Mouse (Mus musculus) NIH3T3 (cell line): ENCODE data around the gene Plg.

Source experiments
- DNase-seq: peaks from one replicate; pipeline ENCODE4 v3.0.0-alpha.2; 2012; ENCODE audit warnings: low read depth

Gene Plg

GRCm38 (mm10) chr17:12385049-12385794, 6.8 kb downstream of the Plg start:
- no peak for DNase-seq

GRCm38 (mm10) chr17:12387781-12388180, 9.4 kb downstream of the Plg start:
- no peak for DNase-seq

- no peak for DNase-seq
These were observed 9.8 kb downstream of the Plg start for GRCm38 (mm10) chr17:12388239-12388638.

GRCm38 (mm10) chr17:12396163-12396677, 17.8 kb downstream of the Plg start:
- DNase-seq: no peak

DNA sequence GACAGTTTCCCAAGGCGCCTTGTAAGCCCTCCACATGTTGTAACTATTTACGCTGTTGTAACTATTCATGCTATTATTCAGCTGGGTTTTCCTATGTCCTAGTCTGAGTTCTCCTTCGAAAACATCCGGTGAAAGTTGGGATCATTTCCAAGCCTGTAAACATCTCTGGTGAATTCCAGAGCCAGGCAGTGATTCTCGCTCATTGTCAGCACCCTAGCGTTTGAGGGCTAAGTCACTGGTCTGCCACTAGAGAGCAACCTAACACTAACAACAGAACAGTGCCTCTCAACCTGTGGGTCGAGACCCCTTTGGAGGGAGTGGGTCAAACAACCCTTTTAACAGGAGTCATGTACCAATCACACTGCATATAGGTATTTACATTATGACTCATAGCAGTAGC, 25.0 kb downstream of the Plg start:
- no peak for DNase-seq

DNA sequence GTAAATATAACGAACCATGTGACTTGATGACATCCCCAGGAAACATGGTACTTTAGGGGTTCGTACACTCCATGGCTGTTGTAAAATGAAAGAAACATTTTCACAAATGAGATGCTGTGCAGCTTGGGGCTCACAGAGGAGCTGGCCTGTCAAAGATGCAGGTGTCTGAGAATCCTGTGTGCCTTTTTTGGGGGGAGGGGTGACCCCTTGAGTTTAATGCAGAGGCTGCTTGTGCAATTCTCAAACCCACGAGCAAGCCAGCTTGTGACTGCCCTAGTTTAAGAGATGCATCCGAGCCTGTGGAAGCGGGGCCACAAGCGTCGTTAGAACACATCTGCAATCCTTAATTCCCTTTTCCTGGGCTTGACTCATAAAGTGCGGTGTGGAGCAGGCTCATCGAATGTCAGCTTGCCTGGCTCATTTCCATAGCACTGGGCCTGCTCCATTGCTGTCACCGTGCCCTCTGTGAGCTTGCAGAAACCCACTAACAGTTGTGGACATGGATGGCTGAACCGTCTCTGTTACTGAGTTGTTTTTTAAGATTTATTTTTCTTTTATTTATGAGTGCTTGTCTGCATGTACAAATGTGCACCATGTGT, 31.0 kb downstream of the Plg start:
- DNase-seq: no peak

DNA sequence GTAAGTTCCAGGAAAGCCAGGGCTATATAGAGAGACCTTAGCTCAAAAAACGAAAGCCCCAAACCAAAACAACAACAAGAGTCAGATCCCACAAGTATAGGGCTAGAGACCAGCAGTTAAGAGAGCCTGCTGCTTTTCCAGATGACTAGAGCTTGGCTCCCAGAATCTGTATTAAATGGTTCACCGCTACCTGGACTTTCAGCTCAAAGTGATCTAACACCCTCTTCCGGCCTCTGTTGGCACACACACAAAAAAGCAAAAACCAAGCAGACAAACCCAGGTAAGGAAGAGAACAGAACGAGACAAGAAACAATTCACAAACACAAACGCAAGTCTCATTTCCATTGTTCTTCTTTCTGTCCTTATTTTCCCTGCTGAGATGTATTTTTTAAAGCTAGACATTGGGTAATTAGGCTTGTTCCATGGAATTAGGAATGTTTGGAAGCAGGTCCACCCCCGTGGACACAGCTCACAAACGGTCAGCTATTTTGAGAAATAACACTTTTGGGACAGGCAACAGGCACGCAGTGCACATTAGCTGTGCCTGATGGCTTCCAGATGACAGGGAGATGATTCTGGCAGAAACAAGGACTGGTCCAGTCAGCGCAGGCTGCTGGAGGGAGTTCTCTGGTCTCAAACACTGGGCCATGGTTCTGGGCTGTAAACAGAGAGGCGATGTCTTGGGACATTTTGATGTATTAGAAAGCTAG, 33.9 kb downstream of the Plg start:
- DNase-seq: no peak

- no peak for DNase-seq
These were observed 34.5 kb downstream of the Plg start for GRCm38 (mm10) chr17:12412891-12413237.

DNA sequence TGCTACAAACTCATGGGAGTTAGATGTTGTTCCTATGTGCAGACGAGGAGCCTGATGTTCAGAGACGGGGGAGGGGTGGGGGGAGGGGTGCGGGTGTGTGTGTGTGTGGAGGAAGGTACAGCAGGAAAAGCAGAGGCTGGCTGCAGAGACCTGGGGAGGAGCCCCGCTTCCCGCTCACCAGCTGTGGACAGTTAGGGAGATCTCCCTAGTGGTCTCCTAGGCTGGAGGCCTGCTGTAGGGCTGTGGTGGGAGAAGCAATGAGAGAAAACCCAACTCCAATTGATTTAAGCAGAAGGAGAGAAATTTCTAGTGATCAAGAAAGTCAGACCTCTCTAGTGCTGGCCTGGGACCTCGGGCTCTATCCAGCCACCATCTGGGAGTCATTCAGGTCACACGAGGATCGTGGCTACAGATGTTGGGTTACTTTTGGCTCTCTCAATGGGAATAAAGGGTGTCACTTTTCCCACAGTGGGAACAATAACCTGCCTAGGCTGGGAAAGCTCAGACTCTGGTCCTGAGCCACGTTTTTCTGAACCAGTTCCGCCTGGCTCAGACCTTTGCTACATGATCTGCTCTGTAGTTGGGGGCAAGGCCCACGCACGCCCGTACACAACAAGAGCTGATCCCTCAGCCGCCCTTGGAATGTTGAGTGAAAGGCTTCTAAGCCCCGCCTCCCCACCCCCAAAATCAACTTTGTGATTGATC, 36.8 kb downstream of the Plg start:
- DNase-seq: no peak

DNA sequence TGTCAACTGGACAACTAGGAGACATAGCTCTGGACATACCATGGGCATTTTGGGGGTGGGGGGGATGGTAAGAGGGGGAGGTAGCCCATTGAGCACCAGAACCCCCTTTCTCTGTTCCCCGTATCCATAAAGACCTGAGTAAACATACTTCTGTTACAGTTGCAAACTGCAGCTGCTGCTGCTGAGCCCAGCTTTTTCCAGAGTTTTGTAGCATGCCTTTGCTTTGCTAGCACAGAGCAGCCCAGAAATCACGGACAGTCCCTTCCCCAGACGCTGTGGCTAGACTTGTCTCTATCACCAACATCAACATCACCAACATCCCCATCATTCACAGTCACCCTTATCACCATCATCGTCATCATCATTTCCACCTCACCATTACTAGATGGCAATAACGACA, 37.3 kb downstream of the Plg start:
- DNase-seq: no peak

DNA sequence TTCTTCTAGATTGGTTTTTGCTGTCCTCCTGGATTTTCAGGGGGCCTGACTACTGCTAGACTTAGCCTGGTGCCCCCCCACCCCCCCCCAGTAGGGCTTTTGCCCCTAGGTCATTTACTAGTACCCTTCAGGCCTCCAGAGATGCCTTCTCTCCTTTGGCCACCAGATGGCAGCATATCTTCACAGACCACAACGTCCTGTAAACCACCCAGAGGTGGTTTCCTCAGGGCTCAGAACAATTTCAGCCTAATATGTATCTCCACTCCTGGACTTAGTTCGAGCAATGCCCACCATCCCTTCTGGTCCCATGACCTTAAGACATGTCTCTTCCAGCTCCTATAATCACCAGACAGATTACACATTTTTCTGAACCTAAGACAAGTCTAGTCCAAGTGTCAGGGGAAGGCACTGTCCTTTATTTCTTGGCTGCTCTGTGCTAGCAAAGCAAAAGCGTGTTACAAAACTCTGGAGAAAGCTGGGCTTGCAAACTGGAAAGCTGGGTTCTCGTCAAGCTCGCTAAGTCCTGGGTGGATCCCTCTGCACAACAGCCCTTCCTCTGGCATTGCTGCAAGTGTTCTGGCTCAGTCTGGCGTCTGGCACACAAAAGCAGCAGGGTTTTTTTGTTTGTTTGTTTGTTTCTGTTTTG, 38.0 kb downstream of the Plg start:
- DNase-seq: peak; percentile 86

DNA sequence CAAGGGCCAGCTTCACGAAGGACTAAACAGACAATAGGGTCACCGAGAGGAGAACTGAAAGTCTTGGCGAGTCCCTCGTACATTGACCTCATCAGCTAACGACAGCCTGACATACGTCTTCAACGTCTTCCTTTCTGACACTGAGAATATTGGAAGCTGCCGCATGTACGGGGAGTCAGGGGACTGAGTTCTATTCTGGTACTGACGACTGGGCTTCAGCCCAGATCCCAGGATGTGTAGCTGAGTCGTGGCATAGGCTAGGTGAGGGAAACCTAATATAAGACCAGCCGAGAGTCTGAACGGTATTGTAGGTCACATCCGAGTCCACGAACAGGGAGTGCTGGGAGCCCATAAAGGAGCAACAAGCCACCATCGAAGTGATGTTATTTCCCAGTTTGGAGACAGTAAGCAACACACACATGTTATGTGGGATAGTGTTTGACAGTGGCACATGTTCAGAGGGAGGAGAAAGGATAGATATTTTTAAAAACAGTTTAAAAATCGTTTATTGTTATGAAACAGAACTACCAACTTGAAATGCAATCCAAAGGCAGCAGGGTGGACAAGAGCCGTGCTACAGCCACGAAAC, 41.2 kb downstream of the Plg start:
- no peak for DNase-seq

- peak; percentile 10 for DNase-seq
These were observed 42.6 kb downstream of the Plg start for GRCm38 (mm10) chr17:12420886-12421574.

- DNase-seq: no peak
These were observed 43.7 kb downstream of the Plg start for GRCm38 (mm10) chr17:12422143-12422542.

DNA sequence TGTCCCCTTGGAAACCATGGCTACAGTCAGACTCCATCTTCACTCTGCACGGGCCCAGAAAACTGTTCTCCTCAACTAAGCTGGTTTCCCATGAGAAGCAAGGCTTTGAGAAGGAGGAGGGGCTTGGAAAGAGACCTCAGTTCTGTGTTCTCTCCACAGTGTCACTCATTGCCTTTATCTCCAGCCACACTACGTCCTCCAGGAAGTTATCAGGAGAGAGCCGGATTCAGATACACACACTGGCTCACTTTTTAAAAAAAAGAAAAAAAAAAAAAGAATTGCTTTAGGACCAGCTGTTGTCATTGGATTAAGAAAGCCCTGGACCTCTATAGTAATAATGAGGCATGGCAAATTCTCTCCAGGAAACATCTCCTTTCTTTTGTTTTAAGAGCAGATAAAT, 48.7 kb downstream of the Plg start:
- no peak for DNase-seq

GRCm38 (mm10) chr17:12428369-12428768, 50.0 kb downstream of the Plg start:
- DNase-seq: no peak

DNA sequence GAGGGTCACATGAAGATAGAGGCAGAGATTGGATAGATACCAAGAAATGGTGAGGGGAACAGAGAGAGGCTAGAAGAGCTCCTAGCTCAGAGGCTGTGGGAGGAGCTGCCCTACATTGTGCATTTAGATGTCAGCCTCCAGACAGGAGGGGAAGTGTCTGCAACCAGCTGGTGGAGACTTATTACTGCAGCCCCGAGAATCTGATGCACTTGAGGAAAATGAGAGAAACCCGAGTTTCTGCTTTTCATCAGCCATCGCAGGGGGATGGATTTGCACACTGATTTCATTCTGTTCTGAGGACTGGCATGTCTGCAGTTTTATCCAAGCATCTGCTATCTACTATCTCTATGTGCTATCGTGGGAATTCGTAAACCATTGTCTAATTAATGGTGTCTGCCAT, 53.3 kb downstream of the Plg start:
- no peak for DNase-seq

- DNase-seq: no peak
These were observed 59.4 kb downstream of the Plg start for GRCm38 (mm10) chr17:12437771-12438170.

- peak; percentile 62 for DNase-seq
These were observed 66.2 kb downstream of the Plg start for GRCm38 (mm10) chr17:12444561-12444960.

GRCm38 (mm10) chr17:12451234-12451633, 72.8 kb downstream of the Plg start:
- no peak for DNase-seq
